Mouse (Mus musculus) c-Kit-negative CD71-positive TER-119-positive erythroid progenitor cells, embryonic 14.5 days (primary cell): ENCODE results near the gene Ppp4r1.

ENCODE experiments used
- DNase-seq: peaks from one replicate; pipeline ENCODE4 v3.0.0-alpha.2; 2013; ENCODE audit warnings: low read depth, low spot score

Gene Ppp4r1

GRCm38 (mm10) chr17:65782551-65783141 lies at the start of gene Ppp4r1:
Gene Ppp4r1, plus strand, starts transcription at chr17:65782573.
- DNase-seq: no peak

DNA sequence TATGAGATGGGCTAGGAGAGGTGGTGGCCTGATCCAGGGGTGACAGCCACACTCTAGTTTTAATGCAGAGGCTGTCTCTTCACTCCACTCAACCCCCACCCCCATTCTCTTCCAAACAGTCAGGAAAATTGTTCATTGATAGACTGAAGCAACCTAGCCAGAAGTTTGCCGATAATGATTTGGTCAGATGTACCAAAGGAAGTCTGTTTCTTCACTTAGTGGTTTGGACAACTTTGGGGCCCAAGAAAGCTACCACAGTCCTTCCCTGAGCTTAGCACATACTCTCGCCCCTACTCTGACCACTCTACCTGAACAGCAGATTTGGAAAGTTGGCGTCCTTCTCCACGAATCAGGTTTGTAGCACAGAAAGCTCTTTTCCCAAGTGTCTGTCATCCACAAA lies 49.7 kb upstream of the Ppp4r1 start:
- no peak for DNase-seq

GRCm38 (mm10) chr17:65735088-65735487 lies 47.3 kb upstream of the Ppp4r1 start:
- DNase-seq: no peak

DNA sequence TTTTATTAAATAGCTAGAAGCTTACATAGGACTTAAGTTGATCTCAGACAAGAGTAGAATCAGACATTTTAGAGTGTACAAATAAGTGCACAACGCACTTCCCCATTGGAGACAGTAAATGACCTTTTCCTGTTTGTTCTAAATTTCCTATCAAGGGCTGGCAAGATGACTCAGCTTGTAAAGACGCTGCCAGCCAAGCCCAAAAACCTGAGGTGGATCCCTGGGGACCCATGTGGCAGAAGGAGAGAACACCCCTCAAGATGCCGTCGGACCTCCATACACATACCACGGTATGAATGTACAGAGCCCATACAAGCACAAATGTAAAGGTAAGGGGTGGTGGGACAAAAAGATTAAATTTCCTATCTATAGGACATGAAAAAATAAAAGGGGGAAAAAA lies 45.2 kb upstream of the Ppp4r1 start:
- DNase-seq: no peak

GRCm38 (mm10) chr17:65737622-65738021 lies 44.8 kb upstream of the Ppp4r1 start:
- no peak for DNase-seq

GRCm38 (mm10) chr17:65739874-65740725 lies 42.3 kb upstream of the Ppp4r1 start:
- DNase-seq: no peak

DNA sequence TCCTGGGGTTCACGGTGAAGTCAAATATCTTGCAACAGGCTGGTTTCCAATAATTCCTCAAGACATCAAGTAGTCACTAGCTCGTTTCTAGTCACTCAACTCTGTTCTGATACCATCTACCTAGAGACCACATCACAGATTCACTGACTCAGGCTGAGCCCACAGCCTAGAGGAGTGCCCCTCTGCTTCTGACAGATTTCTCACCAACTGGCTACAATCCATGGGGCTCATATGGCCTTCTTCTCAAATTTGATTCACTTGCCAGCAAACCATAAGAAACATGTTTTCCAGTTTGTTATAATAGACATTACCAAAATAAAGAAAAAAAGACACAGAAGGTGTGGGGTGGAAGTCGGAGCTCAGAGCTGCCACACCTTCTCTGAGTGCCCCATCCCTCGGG lies 40.8 kb upstream of the Ppp4r1 start:
- no peak for DNase-seq

DNA sequence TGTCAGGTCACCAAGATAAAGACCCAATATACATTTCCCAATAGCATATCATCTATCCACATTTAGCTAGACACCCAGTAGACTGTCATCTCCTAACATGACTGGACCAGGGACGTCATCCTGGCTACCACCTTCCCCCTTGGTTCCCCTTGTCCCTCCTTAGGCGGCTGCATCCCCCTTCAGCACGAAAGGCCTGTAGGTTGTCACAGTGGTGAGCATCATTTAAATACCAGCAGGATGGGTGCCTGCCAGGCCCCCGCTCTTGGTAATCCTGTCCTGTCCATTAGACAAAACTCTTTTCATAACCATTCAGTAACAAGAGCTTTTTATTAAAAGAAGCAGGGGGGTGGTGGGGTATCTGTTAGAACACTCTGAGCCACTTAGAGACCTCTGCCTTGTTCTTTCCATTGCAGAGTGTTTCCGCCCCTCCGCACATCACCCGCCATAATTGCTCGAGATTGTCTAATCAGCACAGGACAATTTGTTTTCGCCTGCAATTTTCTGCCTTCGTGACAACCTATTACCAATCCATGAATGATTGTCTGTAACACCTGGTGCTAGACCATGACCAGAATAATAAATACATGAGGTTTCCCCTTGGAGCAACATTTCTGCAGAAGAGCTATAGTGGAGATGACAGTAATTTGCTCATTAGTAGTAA lies 40.0 kb upstream of the Ppp4r1 start:
- no peak for DNase-seq

GRCm38 (mm10) chr17:65742969-65743368 lies 39.4 kb upstream of the Ppp4r1 start:
- DNase-seq: no peak

GRCm38 (mm10) chr17:65743664-65744330 lies 38.6 kb upstream of the Ppp4r1 start:
- DNase-seq: no peak

GRCm38 (mm10) chr17:65746314-65746713 lies 36.1 kb upstream of the Ppp4r1 start:
- DNase-seq: no peak

- no peak for DNase-seq
These were observed 33.4 kb upstream of the Ppp4r1 start for GRCm38 (mm10) chr17:65748997-65749396.

DNA sequence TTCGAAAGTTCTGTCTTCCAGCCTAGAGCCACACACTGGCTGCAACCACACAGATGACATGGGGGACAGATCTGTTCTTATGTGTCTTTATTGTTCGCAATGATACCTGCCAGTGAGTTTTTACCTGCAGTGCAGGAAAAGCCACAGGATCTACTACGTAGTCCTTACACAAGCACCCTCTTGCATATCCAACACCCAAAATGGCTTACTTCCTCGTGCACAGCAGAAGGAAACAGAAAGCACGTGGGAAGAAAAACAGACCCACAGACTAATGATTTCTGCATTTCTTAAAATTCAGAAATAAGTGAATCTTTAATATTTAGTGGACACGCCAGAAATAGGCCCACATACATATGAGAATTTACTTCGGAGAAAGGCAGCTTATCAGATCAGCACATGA lies 32.6 kb upstream of the Ppp4r1 start:
- no peak for DNase-seq

DNA sequence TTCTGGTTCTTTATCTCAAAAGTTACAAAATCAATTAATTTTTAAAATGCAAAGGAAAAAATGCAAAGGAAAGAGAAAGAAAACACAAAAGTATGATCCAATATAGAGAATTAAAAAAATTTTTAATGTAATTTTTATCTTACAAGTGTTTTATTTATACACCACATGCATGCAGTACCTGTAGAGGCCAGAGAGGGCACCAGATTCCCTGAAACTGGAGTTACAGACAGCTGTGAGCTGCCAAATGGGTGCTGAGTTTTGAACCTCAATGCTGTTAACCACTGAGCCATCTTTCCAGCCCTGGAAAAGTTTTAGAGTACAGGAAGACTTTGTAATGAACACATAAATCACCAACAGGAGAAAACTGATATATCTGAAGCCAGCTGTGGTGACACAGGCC lies 32.1 kb upstream of the Ppp4r1 start:
- peak; percentile 11 for DNase-seq

DNA sequence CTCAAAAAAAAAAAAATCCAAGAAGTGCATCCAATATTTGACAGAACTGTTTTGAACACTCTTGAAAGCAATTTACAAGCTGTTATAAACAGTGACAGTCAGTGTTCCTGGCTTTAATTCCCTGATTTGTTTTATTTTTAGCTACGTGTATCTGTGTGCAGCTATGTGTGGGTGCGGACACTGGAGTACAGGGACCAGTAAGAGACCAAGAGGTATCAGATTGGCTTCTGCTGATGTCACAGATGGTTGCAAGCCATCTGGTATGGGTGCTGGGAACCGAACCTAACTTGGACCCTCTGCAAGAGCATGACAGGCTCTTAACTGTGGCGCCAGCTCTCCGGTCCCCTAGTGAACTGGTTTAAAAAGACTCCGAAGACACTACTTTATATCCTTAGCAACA lies 29.2 kb upstream of the Ppp4r1 start:
- DNase-seq: no peak

DNA sequence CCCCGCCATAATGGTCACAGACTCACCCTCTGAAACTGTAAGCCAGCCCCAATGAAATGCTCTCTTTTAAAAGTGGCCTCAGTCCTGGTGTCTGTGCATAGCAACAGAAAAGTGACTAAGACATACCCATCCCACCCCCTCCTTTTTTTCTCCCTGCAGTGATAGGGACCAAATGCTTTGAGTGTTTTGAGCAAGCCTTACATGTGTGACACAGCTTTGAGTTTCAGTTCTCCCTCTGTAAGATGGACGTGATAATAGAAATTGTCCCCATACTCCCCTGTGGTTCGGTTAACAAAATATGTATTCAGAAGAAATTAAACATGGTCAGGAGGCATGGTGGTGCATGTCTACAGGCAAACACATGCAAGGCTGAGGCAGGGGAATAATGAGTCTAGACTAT lies 26.5 kb upstream of the Ppp4r1 start:
- DNase-seq: no peak

DNA sequence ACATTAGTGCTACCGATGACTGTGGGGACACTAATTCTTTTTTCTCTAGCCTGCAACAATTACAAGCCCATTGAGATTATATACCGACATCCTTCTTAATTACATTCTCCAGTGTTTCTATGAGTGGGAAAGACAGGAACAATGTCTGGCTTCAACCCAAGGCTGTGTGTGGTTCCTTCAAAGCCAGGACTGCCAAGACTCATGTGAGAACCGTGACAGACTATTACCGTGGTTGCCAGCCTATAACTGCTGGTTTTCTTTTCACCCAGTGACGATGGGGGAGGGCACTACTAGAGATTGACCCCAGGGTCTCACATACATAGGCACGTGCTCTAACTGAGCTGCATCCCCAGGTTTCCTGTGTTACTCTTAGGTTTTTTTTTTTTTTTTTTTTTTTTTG lies 25.2 kb upstream of the Ppp4r1 start:
- no peak for DNase-seq

GRCm38 (mm10) chr17:65763221-65763620 lies 19.2 kb upstream of the Ppp4r1 start:
- DNase-seq: no peak

- no peak for DNase-seq
These were observed 13.9 kb upstream of the Ppp4r1 start for GRCm38 (mm10) chr17:65768486-65768885.

DNA sequence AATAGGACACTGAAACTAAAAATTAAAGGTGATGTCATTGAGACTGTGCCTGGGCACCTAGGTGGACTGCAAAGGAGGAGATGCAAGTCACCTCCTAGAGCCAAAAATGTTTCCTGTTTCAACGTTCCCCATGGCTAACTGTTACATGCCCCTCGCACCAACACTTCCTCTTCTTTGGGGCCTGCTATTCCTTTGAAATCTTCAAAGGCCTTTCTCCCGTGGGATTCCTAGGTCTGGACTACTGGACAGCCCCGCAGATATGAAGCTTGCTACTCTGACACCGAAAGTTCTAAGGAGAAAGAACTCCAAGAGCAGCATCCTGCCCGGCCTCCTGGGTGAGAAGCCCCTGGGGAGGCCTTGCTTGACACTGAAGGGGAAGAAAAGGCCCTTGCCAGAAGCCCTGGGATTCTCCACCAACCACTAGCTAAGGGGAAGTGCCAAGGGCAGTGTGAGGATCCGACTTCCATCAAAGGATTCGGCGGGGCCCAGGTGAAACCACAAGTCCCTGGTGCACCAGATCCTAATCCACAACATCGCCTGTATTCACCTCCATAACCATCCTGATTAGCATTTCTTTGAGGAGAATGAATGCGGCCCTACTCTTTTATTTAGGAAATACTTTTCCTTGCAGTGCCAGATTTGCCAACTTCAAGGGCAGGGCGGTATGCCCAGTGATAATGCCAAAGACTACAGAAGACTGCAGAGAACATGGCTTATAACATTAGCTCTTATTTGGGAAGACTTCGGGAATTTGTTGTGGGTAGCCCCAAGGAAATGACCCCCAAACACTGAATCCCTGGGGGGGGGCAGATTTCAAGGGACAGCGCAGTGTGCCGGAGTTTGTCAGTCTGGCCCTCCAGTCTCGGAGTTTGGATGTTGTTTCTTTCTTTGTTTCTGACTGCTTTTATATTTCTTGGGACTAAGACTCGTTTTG lies 11.1 kb upstream of the Ppp4r1 start:
- no peak for DNase-seq
